Mouse (Mus musculus) adipocyte (in vitro differentiated cells): ENCODE data around the gene Entpd1.

Experiments
- DNase-seq: peaks from one replicate; pipeline ENCODE4 v3.0.0-alpha.2; 2016; ENCODE audit warnings: low spot score

Entpd1 gene

GRCm38 (mm10) chr19:40628950-40629349 lies 16.8 kb downstream of the Entpd1 start:
- peak; percentile 14 for DNase-seq

- no peak for DNase-seq
Measured at GRCm38 (mm10) chr19:40630096-40630495, 17.9 kb downstream of the Entpd1 start.

- DNase-seq: no peak
Measured at GRCm38 (mm10) chr19:40630606-40631005, 18.4 kb downstream of the Entpd1 start.

GRCm38 (mm10) chr19:40632193-40632592 lies 20.0 kb downstream of the Entpd1 start:
- DNase-seq: no peak

- no peak for DNase-seq
Measured at GRCm38 (mm10) chr19:40632668-40633067, 20.5 kb downstream of the Entpd1 start.

- DNase-seq: no peak
Measured at GRCm38 (mm10) chr19:40633144-40633543, 21.0 kb downstream of the Entpd1 start.

- DNase-seq: no peak
Measured at GRCm38 (mm10) chr19:40637091-40637490, 24.9 kb downstream of the Entpd1 start.

GRCm38 (mm10) chr19:40637601-40638000 lies 25.4 kb downstream of the Entpd1 start:
- DNase-seq: no peak

GRCm38 (mm10) chr19:40638582-40638981 lies 26.4 kb downstream of the Entpd1 start:
- no peak for DNase-seq

- no peak for DNase-seq
Measured at GRCm38 (mm10) chr19:40639729-40640304, 27.7 kb downstream of the Entpd1 start.

- DNase-seq: no peak
Measured at GRCm38 (mm10) chr19:40640799-40641198, 28.6 kb downstream of the Entpd1 start.

GRCm38 (mm10) chr19:40643846-40644245 lies 31.7 kb downstream of the Entpd1 start:
- DNase-seq: no peak

- no peak for DNase-seq
Measured at GRCm38 (mm10) chr19:40646379-40646778, 34.2 kb downstream of the Entpd1 start.

GRCm38 (mm10) chr19:40647319-40648158 lies 35.4 kb downstream of the Entpd1 start:
- no peak for DNase-seq

GRCm38 (mm10) chr19:40650090-40650489 lies 37.9 kb downstream of the Entpd1 start:
- DNase-seq: no peak

GRCm38 (mm10) chr19:40656207-40656606 lies 44.0 kb downstream of the Entpd1 start:
- DNase-seq: no peak

GRCm38 (mm10) chr19:40658281-40658680 lies 46.1 kb downstream of the Entpd1 start:
- DNase-seq: no peak

- no peak for DNase-seq
Measured at GRCm38 (mm10) chr19:40658935-40659334, 46.8 kb downstream of the Entpd1 start.

- DNase-seq: no peak
Measured at GRCm38 (mm10) chr19:40659651-40660478, 47.7 kb downstream of the Entpd1 start.

- no peak for DNase-seq
Measured at GRCm38 (mm10) chr19:40660510-40660909, 48.3 kb downstream of the Entpd1 start.

- no peak for DNase-seq
Measured at GRCm38 (mm10) chr19:40661108-40661507, 48.9 kb downstream of the Entpd1 start.

GRCm38 (mm10) chr19:40661874-40662273 lies 49.7 kb downstream of the Entpd1 start:
- DNase-seq: no peak

- no peak for DNase-seq
Measured at GRCm38 (mm10) chr19:40662727-40663126, 50.6 kb downstream of the Entpd1 start.
